Mouse (Mus musculus): Measurements from ENCODE around the gene Pik3c2a. TPM values are rescaled to one million over a fixed set of nuclear protein-coding genes. Genes with fewer than 3 reads are reported as not detected.
A peak's percentile ranks its signal among the peaks of the same experiment; 100 is the strongest.
"Not testable (repeated sequence)": the region's sequence is repeated elsewhere in the genome, so short reads cannot be mapped to it uniquely, and the experiment has no call there.

The Pik3c2a gene
- total RNA-seq, 2 experiments from 2014 or later = 21.0 to 25.5 TPM

DNA sequence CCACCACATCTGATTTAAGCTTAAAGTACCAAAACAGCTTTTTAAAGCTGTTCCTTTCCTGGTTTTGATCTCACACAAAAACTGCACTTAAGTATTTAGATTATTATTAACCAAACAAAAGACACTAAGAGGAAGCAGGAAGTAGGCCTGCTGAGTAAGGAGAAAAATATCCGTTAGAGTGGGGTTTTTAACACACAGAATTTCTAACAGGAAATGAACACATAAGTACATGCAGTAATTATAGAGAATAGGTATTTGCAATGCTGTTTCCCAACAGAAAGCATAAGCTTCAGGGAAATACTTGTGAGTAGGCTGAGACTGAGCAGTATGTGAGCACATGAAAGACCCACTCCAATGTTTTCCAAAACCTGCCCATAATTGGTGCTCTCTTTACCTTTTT, 33.8 kb downstream of the Pik3c2a start:
- DNase-seq = no peak
- intact Hi-C loops (cut with DNase I) = no loop called here

- no peak for DNase-seq
- intact Hi-C loops (cut with DNase I) = no loop called here
These were observed 50.9 kb downstream of the Pik3c2a start for GRCm38 (mm10) chr7:116392329-116392728.

DNA sequence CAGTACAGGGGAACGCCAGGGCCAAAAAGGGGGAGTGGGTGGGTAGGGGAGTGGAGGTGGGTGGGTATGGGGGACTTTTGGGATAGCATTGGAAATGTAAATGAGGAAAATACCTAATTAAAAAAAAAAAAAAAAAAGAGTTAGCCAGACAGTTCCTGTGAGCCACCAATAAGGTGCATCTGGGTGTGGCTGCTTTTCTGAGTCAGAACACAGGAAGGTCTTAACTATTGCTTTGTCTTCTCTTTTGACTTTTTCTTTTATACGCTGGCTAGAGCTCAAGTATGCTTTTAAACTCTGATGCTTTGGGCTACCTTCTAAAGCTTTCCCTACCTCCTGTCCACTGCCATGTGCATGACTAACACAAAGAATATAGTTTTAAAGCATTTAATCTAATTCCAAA, 55.9 kb downstream of the Pik3c2a start:
- DNase-seq; intact Hi-C loops (cut with DNase I): not testable (repeated sequence)

DNA sequence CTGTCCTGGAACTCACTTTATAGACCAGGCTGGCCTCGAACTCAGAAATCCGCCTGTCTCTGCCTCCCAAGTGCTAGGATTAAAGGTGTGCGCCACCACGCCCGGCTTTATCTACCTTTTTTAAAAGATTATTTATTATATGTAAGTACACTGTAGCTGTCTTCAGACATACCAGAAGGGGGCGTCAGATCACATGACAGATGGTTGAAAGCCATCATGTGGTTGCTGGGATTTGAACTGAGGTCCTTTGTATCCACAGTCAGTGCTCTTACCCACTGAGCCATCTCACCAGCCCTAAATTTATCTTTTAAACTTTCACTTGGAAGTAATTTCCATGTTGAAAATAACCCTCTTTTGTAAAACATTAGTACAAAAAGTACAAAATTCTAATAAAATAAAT, 64.1 kb downstream of the Pik3c2a start:
- DNase-seq; intact Hi-C loops (cut with DNase I): not testable (repeated sequence)

DNA sequence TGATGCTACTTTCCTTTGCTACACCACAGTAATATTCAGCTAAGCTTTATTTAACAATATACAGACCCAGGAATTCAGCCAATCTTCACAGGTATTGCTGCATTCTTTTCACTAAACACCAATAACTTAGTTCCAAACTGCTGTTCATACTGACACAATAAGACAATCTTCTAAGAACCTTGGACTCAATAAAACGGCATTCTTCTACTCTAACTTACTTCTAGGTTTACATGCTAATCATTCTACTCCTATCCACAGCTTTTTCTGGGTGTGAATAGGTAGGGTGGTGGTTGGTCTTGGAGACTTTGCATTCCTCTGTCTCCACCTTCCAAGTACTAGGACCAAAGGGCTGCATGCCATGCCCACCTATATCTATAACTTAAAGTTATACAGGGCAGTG, 69.0 kb downstream of the Pik3c2a start:
- no peak for DNase-seq
- intact Hi-C loops (cut with DNase I) = no loop called here

DNA sequence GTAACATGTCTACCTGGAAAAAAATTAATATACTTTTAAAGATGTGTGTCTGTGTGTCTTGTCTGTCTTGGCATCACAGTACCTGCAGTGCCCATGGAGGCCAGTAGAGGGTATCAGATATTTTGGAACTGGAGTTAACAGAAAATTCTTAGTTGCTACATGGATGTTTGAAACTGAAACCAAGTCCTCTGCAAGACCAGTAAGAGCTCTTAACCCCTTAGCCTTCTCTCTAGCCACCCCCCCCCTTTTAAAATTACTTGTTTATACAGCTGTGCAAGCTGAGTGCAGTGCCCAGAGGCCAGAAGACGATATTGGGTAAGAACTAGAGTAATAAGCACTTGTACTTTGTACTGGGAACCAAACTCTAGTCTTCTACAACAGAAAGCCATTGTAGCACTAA, 107.0 kb downstream of the Pik3c2a start:
- DNase-seq = peak; percentile 48
- intact Hi-C loops (cut with DNase I) = loop anchor here (10.0 kb wide), 1 partner anchor 179 kb away; no protein-coding TSS in a partner anchor

GRCm38 (mm10) chr7:116335133-116335532, 108.1 kb downstream of the Pik3c2a start:
- intact Hi-C loops (cut with DNase I) = loop anchor here (10.0 kb wide), 1 partner anchor 180 kb away; no protein-coding TSS in a partner anchor

GRCm38 (mm10) chr7:116334669-116335038, 108.6 kb downstream of the Pik3c2a start:
- intact Hi-C loops (cut with DNase I) = loop anchor here (10.0 kb wide), 1 partner anchor 180 kb away; no protein-coding TSS in a partner anchor
- no peak for DNase-seq

More at GRCm38 (mm10) chr7:116335133-116335532, 108.1 kb downstream of the Pik3c2a start:
- DNase-seq = no peak

- intact Hi-C loops (cut with DNase I) = loop anchor here (10.0 kb wide), 1 partner anchor 181 kb away; no protein-coding TSS in a partner anchor
- DNase-seq = peak; percentile 98
These were observed 109.3 kb downstream of the Pik3c2a start, which contains the start of gene Rps13 for GRCm38 (mm10) chr7:116333713-116334668. Gene Rps13 (minus strand): TSS chr7:116334195.

DNA sequence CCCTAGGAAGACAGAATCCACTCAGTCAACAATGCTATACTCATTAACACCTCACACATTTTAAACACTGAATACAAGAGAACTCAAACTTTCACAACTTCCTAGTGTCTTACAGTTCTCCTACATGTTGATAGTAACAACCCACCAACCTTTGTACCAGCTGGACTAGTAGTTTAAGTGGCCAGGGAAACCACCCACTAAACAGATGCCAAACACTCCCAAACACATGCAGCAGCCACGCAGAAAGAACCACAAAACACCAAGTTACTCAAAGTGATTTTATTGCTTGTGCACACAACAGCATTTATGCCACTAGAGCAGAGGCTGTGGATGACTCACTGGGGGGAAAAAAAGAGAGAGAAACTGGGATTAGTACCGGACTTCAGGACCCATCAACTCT, 112.0 kb downstream of the Pik3c2a start:
- DNase-seq = no peak
- intact Hi-C loops (cut with DNase I) = loop anchor here (10.0 kb wide), 1 partner anchor 184 kb away; no protein-coding TSS in a partner anchor

DNA sequence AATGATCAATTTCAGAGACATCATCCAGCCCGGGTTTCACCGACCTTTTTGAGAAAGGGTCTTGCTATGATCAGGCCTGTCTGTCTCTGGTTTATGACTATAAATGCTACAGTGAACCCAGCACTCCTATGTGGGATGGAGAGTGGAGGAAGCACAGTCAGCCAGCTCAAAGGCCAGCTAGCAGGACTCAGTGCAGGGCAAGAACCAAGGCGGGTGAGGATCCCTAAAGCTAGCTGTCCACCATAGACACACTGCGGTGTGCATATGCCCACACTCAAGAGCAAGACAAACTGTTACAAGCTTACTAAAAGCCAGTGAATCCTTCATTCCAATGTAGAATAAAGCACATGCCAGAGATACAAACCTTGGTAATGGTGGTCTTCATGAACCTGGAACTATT, 113.4 kb downstream of the Pik3c2a start:
- intact Hi-C loops (cut with DNase I) = loop anchor here (10.0 kb wide), 1 partner anchor 185 kb away; no protein-coding TSS in a partner anchor
- no peak for DNase-seq

DNA sequence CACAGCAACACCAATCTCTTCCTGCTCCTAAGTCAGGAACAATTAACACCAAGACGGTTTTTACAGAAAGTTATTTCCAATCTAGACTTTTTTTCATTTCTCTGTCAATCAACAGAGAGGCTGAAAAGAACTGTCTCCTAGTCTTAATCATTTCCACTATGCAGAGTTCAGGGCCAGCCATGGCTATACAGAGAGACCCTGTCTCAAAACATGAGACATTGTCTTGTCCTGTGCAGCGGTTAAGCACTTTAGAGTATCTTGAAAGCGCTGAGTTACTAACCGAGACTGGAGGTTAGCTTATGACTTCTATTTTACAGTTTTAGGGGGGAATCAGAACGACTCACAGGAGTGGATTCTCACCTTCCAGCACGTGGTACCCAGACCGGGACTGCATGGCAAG, 114.5 kb downstream of the Pik3c2a start:
- intact Hi-C loops (cut with DNase I) = no loop called here
- no peak for DNase-seq

- no peak for DNase-seq
- intact Hi-C loops (cut with DNase I) = no loop called here
These were observed 115.3 kb downstream of the Pik3c2a start for GRCm38 (mm10) chr7:116327901-116328300.

DNA sequence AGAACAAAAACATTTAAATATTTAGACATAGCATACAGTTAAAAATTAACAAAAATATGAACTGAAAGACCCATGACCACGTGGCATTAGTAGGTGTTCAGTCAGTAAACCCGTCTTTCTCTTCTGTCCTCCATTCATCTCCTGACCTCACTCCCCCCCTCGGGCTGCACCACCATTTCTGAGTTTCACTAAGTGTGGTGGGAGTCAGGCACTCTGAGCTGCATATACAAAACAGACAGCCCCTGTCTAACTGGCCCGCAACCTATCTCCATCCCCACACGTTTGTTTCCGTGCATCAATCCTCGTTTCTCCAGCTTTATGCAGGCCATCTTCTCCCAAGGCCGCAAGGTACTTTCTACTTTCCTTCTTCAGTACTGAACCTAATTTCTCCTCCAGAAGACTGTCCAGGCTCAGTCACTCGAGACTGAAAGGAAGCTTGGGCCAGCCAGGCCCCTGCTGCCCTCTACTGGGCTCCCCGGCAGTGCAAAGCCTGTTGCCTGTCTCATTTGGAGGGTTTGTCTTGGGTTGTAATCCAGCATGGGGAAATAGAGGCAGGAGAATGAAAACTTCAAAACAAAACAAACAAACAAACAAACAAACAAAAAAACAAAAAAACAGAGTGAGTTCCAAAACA, 119.8 kb downstream of the Pik3c2a start:
- DNase-seq = peak; percentile 77
- intact Hi-C loops (cut with DNase I) = loop anchor here (5.0 kb wide), 1 partner anchor 76 kb away; no protein-coding TSS in a partner anchor

- intact Hi-C loops (cut with DNase I) = loop anchor here (5.0 kb wide), 1 partner anchor 62 kb away; no protein-coding TSS in a partner anchor
- DNase-seq = no peak
These were observed 133.8 kb downstream of the Pik3c2a start for GRCm38 (mm10) chr7:116309456-116309855.

DNA sequence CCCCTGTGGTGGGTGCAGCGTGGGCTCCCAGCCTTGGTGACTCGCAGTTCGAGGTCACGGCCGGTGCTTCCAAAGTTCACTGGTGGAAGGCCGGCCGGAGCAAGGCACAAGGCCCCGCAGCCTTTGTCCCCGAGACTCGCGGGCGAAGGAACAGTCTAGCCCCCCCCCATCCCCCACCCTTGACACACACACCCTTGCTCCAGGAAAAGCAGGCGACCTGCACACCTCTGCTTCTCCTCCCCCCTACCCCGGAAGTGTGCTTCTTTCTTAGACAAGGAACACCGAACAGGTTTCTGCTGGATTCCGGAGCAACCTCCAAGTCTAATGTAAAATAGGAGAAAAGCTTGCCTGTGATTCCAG, 134.6 kb downstream of the Pik3c2a start:
- DNase-seq = peak; percentile 14
- intact Hi-C loops (cut with DNase I) = loop anchor here (5.0 kb wide), 1 partner anchor 61 kb away; no protein-coding TSS in a partner anchor

GRCm38 (mm10) chr7:116307871-116308631, 135.2 kb downstream of the Pik3c2a start, which contains the start of gene Plekha7:
Gene Plekha7 (minus strand): TSS chr7:116308376.
- DNase-seq = peak; percentile 62
- intact Hi-C loops (cut with DNase I) = loop anchor here (5.0 kb wide), 1 partner anchor 61 kb away; no protein-coding TSS in a partner anchor

- peak; percentile 85 for DNase-seq
- intact Hi-C loops (cut with DNase I) = loop anchor here (5.0 kb wide), 1 partner anchor 60 kb away; no protein-coding TSS in a partner anchor
These were observed 136.0 kb downstream of the Pik3c2a start for GRCm38 (mm10) chr7:116307099-116307870.

GRCm38 (mm10) chr7:116306601-116307000, 136.6 kb downstream of the Pik3c2a start:
- intact Hi-C loops (cut with DNase I) = loop anchor here (5.0 kb wide), 1 partner anchor 59 kb away; no protein-coding TSS in a partner anchor
- no peak for DNase-seq
